In genomic region chr11:24305691-24306090, GRCm38 (mm10) we compare ENCODE assay signal across 8 mouse cellular contexts.
DNase-seq lines count a peak whose midpoint lies in the region; ATAC-seq lines count a peak whose summit lies in the region.

No protein-coding gene starts in this region.

- no peaks in the 10 kb centered on the region for H3K27me3 ChIP-seq in heart, embryonic 11.5 days (ENCODE audit: control insufficient read depth, insufficient read depth, low read length)
- H3K27me3 ChIP-seq in embryonic facial prominence, embryonic 13.5 days: no peaks in the 10 kb centered on the region
- peaks cover 5% of the 10 kb centered on the region; the same call in 1 of the 2 replicates for H3K27me3 ChIP-seq in midbrain, embryonic 12.5 days

- no peaks in the 10 kb centered on the region for H3K36me3 ChIP-seq in heart, embryonic 11.5 days (ENCODE audit: control insufficient read depth, insufficient read depth, low read length)
- H3K36me3 ChIP-seq in embryonic facial prominence, embryonic 13.5 days: no peaks in the 10 kb centered on the region
- no peaks in the 10 kb centered on the region for H3K36me3 ChIP-seq in midbrain, embryonic 12.5 days

- H3K4me2 ChIP-seq in heart, embryonic 11.5 days: peak overlapping the region; percentile 74
- peak overlapping the region; percentile 65 for H3K4me2 ChIP-seq in embryonic facial prominence, embryonic 13.5 days
- peak overlapping the region; percentile 58 for H3K4me2 ChIP-seq in midbrain, embryonic 12.5 days (replicated peaks)

- no peak overlapping the region for H3K9ac ChIP-seq in heart, embryonic 11.5 days (ENCODE audit: low read depth, low read length)
- 0 out of 2 replicates have a peak overlapping the region, but pooled peaks have one; percentile 52 for H3K9ac ChIP-seq in embryonic facial prominence, embryonic 13.5 days
- H3K9ac ChIP-seq in midbrain, embryonic 12.5 days (replicated peaks): no peak overlapping the region

- H3K9me3 ChIP-seq in heart, embryonic 11.5 days (replicated peaks; ENCODE audit: control insufficient read depth, low read length): no peaks in the 10 kb centered on the region
- peaks cover 3% of the 10 kb centered on the region; the same call in 1 of the 2 replicates for H3K9me3 ChIP-seq in embryonic facial prominence, embryonic 13.5 days
- no peaks in the 10 kb centered on the region for H3K9me3 ChIP-seq in midbrain, embryonic 12.5 days

- H3K27ac ChIP-seq in heart, embryonic 11.5 days (ENCODE audit: low read depth, low read length): no peak overlapping the region
- no peak overlapping the region for H3K27ac ChIP-seq in embryonic facial prominence, embryonic 13.5 days
- H3K27ac ChIP-seq in midbrain, embryonic 12.5 days (replicated peaks): no peak overlapping the region

- H3K4me3 ChIP-seq in heart, embryonic 11.5 days (ENCODE audit: low read depth, low read length): peak overlapping the region; percentile 39
- H3K4me3 ChIP-seq in embryonic facial prominence, embryonic 13.5 days: peak overlapping the region; percentile 37
- peak overlapping the region; percentile 31; the same call in 1 of the 2 replicates for H3K4me3 ChIP-seq in midbrain, embryonic 12.5 days

- WGBS in heart, embryonic 11.5 days (ENCODE audit: insufficient replicate concordance): 4% methylated on average over 11 of the region's 11 CpGs
- 5% methylated on average over 11 of the region's 11 CpGs for WGBS in embryonic facial prominence, embryonic 13.5 days
- WGBS in midbrain, embryonic 12.5 days: 10% methylated on average over 11 of the region's 11 CpGs

- 0 out of 2 replicates have a peak, but pooled peaks have one; percentile 12 for ATAC-seq in heart, embryonic 11.5 days (replicated peaks; ENCODE audit: insufficient number of reproducible peaks, low FRiP score, low TSS enrichment)
- ATAC-seq in embryonic facial prominence, embryonic 13.5 days (ENCODE audit: insufficient number of reproducible peaks, insufficient read depth, low FRiP score, low TSS enrichment, low read depth): peak; percentile 79; the same call in 1 of the 2 replicates
- no peak for ATAC-seq in midbrain, embryonic 12.5 days (ENCODE audit: low FRiP score, low read depth)
- ATAC-seq in frontal cortex, adult (ENCODE audit: low TSS enrichment): no peak

- no peak for DNase-seq in heart, postnatal 4 days
- DNase-seq in kidney, postnatal 4 days: peak; percentile 43 to 52
- no peak for DNase-seq in retina, postnatal 1 day
- no peak for DNase-seq in spleen, adult 12 weeks (ENCODE audit: low spot score)

- peaks cover 20% of the 10 kb centered on the region for H3K4me1 ChIP-seq in heart, embryonic 11.5 days (ENCODE audit: control insufficient read depth, insufficient read depth, low read length)
- peaks cover 27% of the 10 kb centered on the region for H3K4me1 ChIP-seq in embryonic facial prominence, embryonic 13.5 days
- H3K4me1 ChIP-seq in midbrain, embryonic 12.5 days: peaks cover 33% of the 10 kb centered on the region

Comparison
In these comparisons a context has a peak if more than half of its experiments do, and no peak if none do; other contexts are left out.
1. ATAC-seq: peak in heart, embryonic 11.5 days (single experiment) and embryonic facial prominence, embryonic 13.5 days (single experiment); none in midbrain, embryonic 12.5 days (single experiment) and frontal cortex, adult (single experiment).
2. DNase-seq: peak in kidney, postnatal 4 days (2 of 2); none in heart, postnatal 4 days (single experiment), retina, postnatal 1 day (single experiment) and spleen, adult 12 weeks (single experiment).
3. Peak in every context shown above with its lines, with median percentiles within 50 percentile points of each other: H3K4me2 ChIP-seq and H3K4me3 ChIP-seq.